Mouse (Mus musculus): ENCODE measurements at regions not wholly inside any gene's neighbourhood (a gene's known extent, or its start where the extent isn't known, plus 50 kb on each side); places are given as distances from the start of the nearest gene placed in this dataset.

GRCm38 (mm10) chr9:35363079-35363478, 57.8 kb upstream of the Cdon start:
- Histone ChIP-seq H3K9me3 (ENCODE audit: low read length) (no peaks in the 10 kb centered on the region), H3K4me1 (ENCODE audit: insufficient read depth, low read depth, low read length) (peaks cover 15% of the 10 kb centered on the region; the same call in 1 of the 2 replicates), H3K9ac (replicated peaks; ENCODE audit: low read depth) (no peak overlapping the region), H3K4me2 (replicated peaks; ENCODE audit: low read depth, low read length) (no peak overlapping the region), H3K27ac (ENCODE audit: low read length) (no peak overlapping the region), H3K4me3 (ENCODE audit: low read depth, low read length) (no peak overlapping the region), H3K36me3 (ENCODE audit: insufficient read depth, low read length) (no peaks in the 10 kb centered on the region), H3K27me3 (replicated peaks; ENCODE audit: insufficient read depth, low read length) (no peaks in the 10 kb centered on the region)
- 59% methylated on average over 5 of the region's 5 CpGs for WGBS
- ATAC-seq (no peak), DNase-seq (ENCODE audit: low spot score) (no peak)
- TF ChIP-seq CTCF (IDR thresholded peaks at IDR 0.05), result no peak
- no peak for TF ChIP-seq EP300 (IDR thresholded peaks at IDR 0.05)

- 41% methylated on average over 4 of the region's 4 CpGs for WGBS
- DNase-seq (ENCODE audit: low spot score) (no peak), ATAC-seq (no peak)
- Histone ChIP-seq H3K36me3 (ENCODE audit: insufficient read depth, low read length) (no peaks in the 10 kb centered on the region), H3K4me1 (ENCODE audit: insufficient read depth, low read depth, low read length) (peaks cover 15% of the 10 kb centered on the region; the same call in 1 of the 2 replicates), H3K9ac (replicated peaks; ENCODE audit: low read depth) (no peak overlapping the region), H3K27me3 (replicated peaks; ENCODE audit: insufficient read depth, low read length) (no peaks in the 10 kb centered on the region), H3K27ac (ENCODE audit: low read length) (no peak overlapping the region), H3K4me3 (ENCODE audit: low read depth, low read length) (no peak overlapping the region), H3K9me3 (ENCODE audit: low read length) (no peaks in the 10 kb centered on the region), H3K4me2 (replicated peaks; ENCODE audit: low read depth, low read length) (no peak overlapping the region)
- no peak for TF ChIP-seq CTCF (IDR thresholded peaks at IDR 0.05)
- no peak for TF ChIP-seq EP300 (IDR thresholded peaks at IDR 0.05)
Measured at GRCm38 (mm10) chr9:35363936-35364335, 57.0 kb upstream of the Cdon start.

GRCm38 (mm10) chr9:35365975-35366374, 55.0 kb upstream of the Cdon start:
- Histone ChIP-seq H3K4me1 (ENCODE audit: insufficient read depth, low read depth, low read length) (no peaks in the 10 kb centered on the region; the same call in 1 of the 2 replicates), H3K36me3 (ENCODE audit: insufficient read depth, low read length) (no peaks in the 10 kb centered on the region), H3K27me3 (replicated peaks; ENCODE audit: insufficient read depth, low read length) (no peaks in the 10 kb centered on the region), H3K9ac (replicated peaks; ENCODE audit: low read depth) (no peak overlapping the region), H3K4me2 (replicated peaks; ENCODE audit: low read depth, low read length) (no peak overlapping the region), H3K4me3 (ENCODE audit: low read depth, low read length) (no peak overlapping the region), H3K9me3 (ENCODE audit: low read length) (no peaks in the 10 kb centered on the region), H3K27ac (ENCODE audit: low read length) (no peak overlapping the region)
- DNase-seq (ENCODE audit: low spot score) (no peak), ATAC-seq (no peak)
- TF ChIP-seq CTCF (IDR thresholded peaks at IDR 0.05) (no peak), EP300 (IDR thresholded peaks at IDR 0.05) (no peak)
- 87% methylated on average over 5 of the region's 5 CpGs for WGBS

- no peak overlapping the region for H3K4me2 ChIP-seq (replicated peaks; ENCODE audit: low read depth, low read length)
- H3K4me1 ChIP-seq (ENCODE audit: insufficient read depth, low read depth, low read length), result no peaks in the 10 kb centered on the region
- H3K27me3 ChIP-seq (replicated peaks; ENCODE audit: insufficient read depth, low read length), result no peaks in the 10 kb centered on the region
- no peak for DNase-seq (ENCODE audit: low spot score)
- H3K9me3 ChIP-seq (ENCODE audit: low read length), result no peaks in the 10 kb centered on the region
- H3K36me3 ChIP-seq (ENCODE audit: insufficient read depth, low read length), result no peaks in the 10 kb centered on the region
- no peak overlapping the region for H3K27ac ChIP-seq (ENCODE audit: low read length)
- ATAC-seq, result no peak
- 73% methylated on average over 4 of the region's 5 CpGs for WGBS
- TF ChIP-seq CTCF (IDR thresholded peaks at IDR 0.05), result no peak
- no peak for TF ChIP-seq EP300 (IDR thresholded peaks at IDR 0.05)
- no peak overlapping the region for H3K9ac ChIP-seq (replicated peaks; ENCODE audit: low read depth)
- no peak overlapping the region for H3K4me3 ChIP-seq (ENCODE audit: low read depth, low read length)
Measured at GRCm38 (mm10) chr9:35369063-35369462, 51.9 kb upstream of the Cdon start.

- no peak for TF ChIP-seq CTCF (IDR thresholded peaks at IDR 0.05)
- TF ChIP-seq EP300 (IDR thresholded peaks at IDR 0.05), result no peak
- H3K4me2 ChIP-seq (replicated peaks; ENCODE audit: low read depth, low read length), result no peak overlapping the region
- H3K27me3 ChIP-seq (replicated peaks; ENCODE audit: insufficient read depth, low read length), result no peaks in the 10 kb centered on the region
- DNase-seq (ENCODE audit: low spot score), result no peak
- H3K9ac ChIP-seq (replicated peaks; ENCODE audit: low read depth), result no peak overlapping the region
- no peaks in the 10 kb centered on the region for H3K4me1 ChIP-seq (ENCODE audit: insufficient read depth, low read depth, low read length)
- H3K9me3 ChIP-seq (ENCODE audit: low read length), result no peaks in the 10 kb centered on the region
- no peak overlapping the region for H3K4me3 ChIP-seq (ENCODE audit: low read depth, low read length)
- ATAC-seq, result no peak
- 70% methylated on average over 3 of the region's 3 CpGs for WGBS
- no peak overlapping the region for H3K27ac ChIP-seq (ENCODE audit: low read length)
- H3K36me3 ChIP-seq (ENCODE audit: insufficient read depth, low read length), result no peaks in the 10 kb centered on the region
Measured at GRCm38 (mm10) chr9:35370031-35370430, 50.9 kb upstream of the Cdon start.

GRCm38 (mm10) chr9:35370895-35371294, 50.0 kb upstream of the Cdon start:
- Histone ChIP-seq H3K9me3 (ENCODE audit: low read length) (no peaks in the 10 kb centered on the region), H3K36me3 (ENCODE audit: insufficient read depth, low read length) (no peaks in the 10 kb centered on the region), H3K4me1 (ENCODE audit: insufficient read depth, low read depth, low read length) (no peaks in the 10 kb centered on the region), H3K9ac (replicated peaks; ENCODE audit: low read depth) (no peak overlapping the region), H3K27me3 (replicated peaks; ENCODE audit: insufficient read depth, low read length) (no peaks in the 10 kb centered on the region), H3K27ac (ENCODE audit: low read length) (no peak overlapping the region), H3K4me3 (ENCODE audit: low read depth, low read length) (no peak overlapping the region), H3K4me2 (replicated peaks; ENCODE audit: low read depth, low read length) (no peak overlapping the region)
- 85% methylated on average over 3 of the region's 3 CpGs for WGBS
- ATAC-seq, result no peak
- no peak for TF ChIP-seq EP300 (IDR thresholded peaks at IDR 0.05)
- TF ChIP-seq CTCF (IDR thresholded peaks at IDR 0.05), result no peak
- no peak for DNase-seq (ENCODE audit: low spot score)

Data from lung, postnatal 0 days (tissue).